Mouse (Mus musculus) CD4-positive, CD25-positive, alpha-beta regulatory T cell, adult 9 weeks (primary cell): ENCODE measurements around the gene Snrk. TPM values are rescaled to one million over a fixed set of nuclear protein-coding genes. Genes with fewer than 3 reads are reported as not detected.

Experiments used
- polyA plus RNA-seq: library from polyadenylated mRNA; unstranded; fragments of 100-300 nt; shearing (Covaris generic); gene quantifications from one replicate; pipeline ENCODE4 v1.2.1, GENCODE M21; 2017

The Snrk gene
- 64.8 TPM for polyA plus RNA-seq

DNA sequence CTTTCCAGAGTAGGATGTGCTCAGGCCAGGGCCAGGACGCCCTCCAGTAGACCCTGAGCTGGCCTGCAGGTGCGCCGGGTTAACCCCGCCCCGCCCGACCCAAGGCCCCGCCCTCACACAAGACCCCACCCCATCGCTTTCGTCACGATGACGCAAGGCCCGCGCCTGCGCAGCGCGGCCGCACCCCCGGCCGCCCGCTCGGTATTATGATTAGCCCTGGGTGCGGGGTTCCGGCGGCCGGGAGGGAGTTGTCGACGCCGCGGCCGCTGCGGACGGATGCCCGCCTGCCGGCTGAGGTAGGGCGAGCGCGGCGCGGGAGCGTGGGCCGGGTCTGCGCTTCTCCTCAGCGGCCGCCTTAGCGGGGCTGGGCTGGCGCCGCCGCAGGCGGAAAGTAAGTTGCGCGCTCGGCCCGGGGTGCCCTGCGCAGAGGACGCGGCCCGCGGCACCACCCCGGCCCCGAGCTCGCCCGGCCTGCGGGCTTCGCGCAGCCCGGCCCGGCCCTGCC, at the start of gene Snrk:
TSS of gene Snrk (plus strand) at position 155 of the 505 bp plus-strand sequence.

Other genes with a start within 250 kb of the Snrk start
- gene Ackr2, start 218.9 kb upstream of the Snrk start, polyA plus RNA-seq: not detected
- gene Cyp8b1, start 201.0 kb upstream of the Snrk start, polyA plus RNA-seq: not detected
- not detected for gene Fam198a, start 166.3 kb upstream of the Snrk start, polyA plus RNA-seq
- 0.45 TPM for gene Pomgnt2, start 120.2 kb upstream of the Snrk start, polyA plus RNA-seq
- gene Ano10, start 177.2 kb downstream of the Snrk start, polyA plus RNA-seq: 43.4 TPM
- gene Abhd5, start 234.3 kb downstream of the Snrk start, polyA plus RNA-seq: 21.2 TPM